Mouse (Mus musculus) central nervous system, embryonic 18 days (tissue): ENCODE measurements around the gene Peli2. TPM values are rescaled to one million over a fixed set of nuclear protein-coding genes. Genes with fewer than 3 reads are reported as not detected.

Experiments
- polyA plus RNA-seq: library from polyadenylated mRNA; depleted of rRNA; stranded (reverse); fragments of >200 nt; gene quantifications from 2 replicates; pipeline ENCODE4 v1.2.3, GENCODE M21; 2012; rRNA removed

The Peli2 gene
- polyA plus RNA-seq: 12.2 and 14.1 TPM in 2 replicates

DNA sequence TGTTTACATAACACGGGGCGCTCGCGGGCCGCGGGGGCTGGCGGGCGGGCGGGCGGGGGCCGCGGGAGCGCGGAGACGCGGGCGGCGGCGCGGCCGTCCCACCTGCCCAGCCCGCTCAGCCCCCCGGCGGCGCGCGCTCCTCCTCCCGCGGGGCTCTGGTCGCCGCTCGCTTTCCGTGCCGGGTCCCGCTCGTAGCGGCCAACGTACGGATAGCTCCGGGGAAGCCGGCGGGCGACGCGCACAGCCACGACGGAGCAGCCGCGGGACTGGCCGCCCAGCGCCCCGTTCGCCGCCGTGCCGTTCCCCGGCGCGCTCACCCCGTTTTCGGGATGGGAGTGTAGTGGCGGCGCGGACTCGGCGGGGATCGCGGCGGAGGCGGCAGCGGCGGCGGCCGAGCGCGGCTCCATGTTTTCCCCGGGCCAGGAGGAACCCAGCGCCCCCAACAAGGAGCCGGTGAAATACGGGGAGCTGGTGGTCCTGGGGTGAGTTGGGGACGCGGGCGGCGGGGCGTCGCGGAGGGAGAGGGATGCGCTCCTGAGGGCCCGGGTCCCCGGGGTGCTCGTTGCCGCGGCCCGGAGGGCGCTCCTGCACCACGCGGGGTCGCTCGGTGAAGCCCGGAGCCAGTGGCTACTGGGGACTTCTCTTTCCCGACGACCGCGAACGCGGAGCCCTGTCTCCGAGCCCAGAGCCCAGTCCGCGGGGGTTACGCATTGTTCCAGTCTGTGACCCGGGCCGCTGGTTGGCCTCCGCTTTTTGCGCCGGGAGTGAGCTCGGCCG is at the start of gene Peli2:
Gene Peli2 (plus strand): TSS at position 72 of the 777 bp plus-strand sequence.

